Mouse (Mus musculus) left cerebral cortex, postnatal 10 days (tissue): Measurements from ENCODE around the gene Dnal4. TPM values are rescaled to one million over a fixed set of nuclear protein-coding genes. Genes with fewer than 3 reads are reported as not detected.

Experiments used
- DNase-seq, 2 experiments: peaks; one replicate each; pipeline ENCODE4 v3.0.0; 2021 to 2022; ENCODE audit warnings: low spot score in 2 of 2, mixed read lengths in 1 of 2; ENCODE audit errors: extremely low spot score in 1 of 2
- intact Hi-C: fragments of 180-260 bp; cut with DNase I; formaldehyde crosslinking; loops from one replicate; pipeline ENCODE4 v1.15.1; 2025
- total RNA-seq, 2 experiments: library from RNA; stranded (reverse); gene quantifications; 2 replicates each; pipeline ENCODE4 v1.2.3; 2021

The Dnal4 gene
- total RNA-seq, 2 experiments from 2014 or later: 28.6 to 31.0 TPM

DNA sequence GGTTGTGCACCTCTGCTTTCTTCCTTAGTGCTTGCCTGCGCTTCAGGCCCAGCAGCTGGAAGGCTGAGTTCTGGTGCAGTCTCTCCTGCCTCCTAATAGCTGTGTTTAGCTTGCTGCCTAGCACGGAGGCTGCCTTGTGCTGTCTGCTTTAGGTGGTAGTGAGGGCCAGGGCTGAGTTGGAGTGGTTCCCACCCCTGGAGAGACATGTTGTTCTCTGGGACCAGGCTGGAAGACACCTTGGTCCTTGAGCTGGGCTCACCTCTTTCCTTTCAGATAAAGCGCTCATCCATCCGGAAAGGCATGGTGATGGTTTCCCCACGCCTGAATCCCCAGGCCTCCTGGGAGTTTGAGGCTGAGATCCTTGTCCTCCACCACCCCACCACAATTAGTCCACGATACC lies 60.9 kb downstream of the Dnal4 start:
- no peak for DNase-seq
- intact Hi-C loops: no loop called here

DNA sequence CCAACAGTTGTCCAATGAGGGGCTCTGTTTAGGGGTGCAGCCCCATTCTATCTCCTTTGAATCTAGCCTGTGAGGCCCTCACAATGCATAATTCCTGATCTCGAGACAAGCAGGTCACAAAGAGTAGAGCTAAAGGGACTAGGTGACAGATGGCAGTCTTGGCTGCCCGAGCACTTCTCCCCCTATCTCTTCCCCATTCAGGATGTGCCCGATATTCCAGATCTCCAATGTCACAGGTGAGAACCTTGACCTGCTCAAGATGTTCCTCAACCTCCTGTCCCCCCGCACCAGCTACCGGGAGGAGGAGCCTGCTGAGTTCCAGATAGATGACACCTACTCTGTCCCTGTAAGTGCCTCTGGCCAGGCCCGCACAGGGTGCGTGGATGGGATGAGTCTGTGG lies 62.0 kb downstream of the Dnal4 start:
- DNase-seq: no peak
- intact Hi-C loops: no loop called here

Other genes with a start within 250 kb of the Dnal4 start
- gene Ddx17, start 231.1 kb downstream of the Dnal4 start, total RNA-seq: 100 to 1,000 TPM; 381 TPM
- gene Dmc1, start 172.7 kb downstream of the Dnal4 start, total RNA-seq: 1 to 10 TPM; 1.0 to 1.4 TPM
- 10 to 100 TPM; 10.4 to 10.6 TPM for gene Fam227a, start 118.9 kb downstream of the Dnal4 start, total RNA-seq
- gene Cby1, start 118.7 kb downstream of the Dnal4 start, total RNA-seq: 10 to 100 TPM; 54.5 to 61.0 TPM
- 100 to 1,000 TPM; 108 to 112 TPM for gene Tomm22, start 107.0 kb downstream of the Dnal4 start, total RNA-seq
- 10 to 100 TPM; 43.7 to 46.1 TPM for gene Josd1, start 89.9 kb downstream of the Dnal4 start, total RNA-seq
- gene Gtpbp1, start 87.0 kb downstream of the Dnal4 start, total RNA-seq: 10 to 100 TPM; 44.9 to 48.5 TPM
- gene Sun2, start 35.3 kb downstream of the Dnal4 start, total RNA-seq: 10 to 100 TPM; 14.9 to 20.2 TPM
- gene Nptxr, start 26.9 kb upstream of the Dnal4 start, total RNA-seq: 100 to 1,000 TPM; 454 to 474 TPM
- 10 to 100 TPM; 12.5 to 12.9 TPM for gene Npcd, start 56.4 kb upstream of the Dnal4 start, total RNA-seq
- 100 to 1,000 TPM; 271 to 289 TPM for gene Cbx6, start 56.8 kb upstream of the Dnal4 start, total RNA-seq
- 1 to 10 TPM; 4.4 to 4.7 TPM for gene Apobec3, start 113.8 kb upstream of the Dnal4 start, total RNA-seq
- gene Cbx7, start 193.3 kb upstream of the Dnal4 start, total RNA-seq: 1 to 10 TPM; 5.6 to 7.1 TPM
- 10 to 100 TPM; 42.6 to 43.4 TPM for gene Pdgfb, start 237.1 kb upstream of the Dnal4 start, total RNA-seq